Mouse (Mus musculus): ENCODE measurements around the gene A030005K14Rik.
A peak's percentile ranks its signal among the peaks of the same experiment; 100 is the strongest.

Gene A030005K14Rik

DNA sequence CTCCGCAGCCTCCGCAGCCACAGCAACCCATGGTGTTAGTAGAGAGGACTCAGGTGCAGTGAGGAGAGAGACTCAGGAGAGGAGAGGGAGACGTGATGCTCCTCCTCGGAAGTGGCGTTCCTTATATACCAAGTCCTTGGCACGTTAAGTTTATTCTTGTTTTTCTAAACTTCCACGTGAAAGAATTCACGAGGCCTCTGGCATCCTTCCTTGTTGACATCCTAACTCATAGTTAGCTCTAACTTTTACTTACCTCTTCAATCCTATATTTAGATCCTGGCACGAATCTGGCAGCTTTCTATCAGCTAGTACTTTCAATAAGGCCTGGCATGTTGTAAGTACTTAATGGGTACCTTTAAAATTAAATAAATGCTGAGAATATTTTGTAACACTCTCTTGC is at the start of gene A030005K14Rik:
Gene A030005K14Rik, minus strand, starts transcription at position 101 of the 400 bp plus-strand sequence.
- DNase-seq = no peak

GRCm38 (mm10) chr1:83107410-83107978 is 48.3 kb upstream of the A030005K14Rik start:
- no peak for DNase-seq

- no peak for DNase-seq
Measured at GRCm38 (mm10) chr1:83105464-83105863, 46.3 kb upstream of the A030005K14Rik start.

- DNase-seq = no peak
Measured at GRCm38 (mm10) chr1:83101891-83102290, 42.7 kb upstream of the A030005K14Rik start.

DNA sequence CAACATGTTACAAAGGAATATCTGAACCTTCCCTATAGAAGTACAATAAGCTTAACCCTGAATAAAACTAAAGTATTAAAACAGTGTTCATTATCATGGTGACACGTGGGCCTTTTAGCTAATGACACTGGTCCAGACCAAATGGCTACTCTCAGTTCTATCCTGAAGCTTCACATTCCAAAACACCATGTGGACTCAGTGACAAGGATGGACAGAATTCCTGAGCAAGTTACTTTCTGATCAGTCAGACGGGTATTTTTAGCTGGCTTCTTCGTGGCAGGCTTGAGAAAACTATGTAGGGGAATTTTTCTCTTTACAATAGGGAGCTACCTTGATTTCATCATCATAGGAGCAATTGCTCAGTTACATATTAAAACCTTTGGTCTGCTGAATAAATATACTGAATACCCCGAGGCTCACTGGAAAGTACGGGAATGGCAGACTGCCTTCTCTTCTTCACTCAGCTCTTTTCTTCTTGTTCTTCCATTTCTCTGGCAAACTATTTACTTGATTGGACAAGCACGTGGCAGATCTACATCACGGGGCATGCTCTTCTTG is 40.5 kb upstream of the A030005K14Rik start:
- no peak for DNase-seq

GRCm38 (mm10) chr1:83099160-83099559 is 40.0 kb upstream of the A030005K14Rik start:
- DNase-seq = no peak

GRCm38 (mm10) chr1:83096935-83097334 is 37.8 kb upstream of the A030005K14Rik start:
- DNase-seq = no peak

DNA sequence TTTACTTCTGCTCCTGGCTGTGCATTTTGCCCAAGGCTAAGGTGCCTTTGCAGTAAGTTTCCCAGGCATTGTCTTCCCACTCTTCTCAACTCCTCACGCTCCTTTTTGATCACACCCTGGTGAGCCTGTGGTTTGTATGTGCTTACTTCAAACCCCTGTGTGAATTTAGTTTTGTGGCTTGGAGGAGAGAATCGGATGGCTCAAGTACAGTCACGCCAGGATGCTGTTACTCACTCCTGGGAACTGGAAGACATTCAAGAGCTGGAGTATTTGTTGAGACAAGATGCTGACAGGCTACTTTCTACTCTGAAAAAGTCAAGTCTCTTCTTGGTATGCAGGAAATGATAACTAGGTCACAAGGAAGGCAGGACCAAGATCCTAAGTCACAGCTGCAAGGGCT is 32.1 kb upstream of the A030005K14Rik start:
- DNase-seq = no peak

DNA sequence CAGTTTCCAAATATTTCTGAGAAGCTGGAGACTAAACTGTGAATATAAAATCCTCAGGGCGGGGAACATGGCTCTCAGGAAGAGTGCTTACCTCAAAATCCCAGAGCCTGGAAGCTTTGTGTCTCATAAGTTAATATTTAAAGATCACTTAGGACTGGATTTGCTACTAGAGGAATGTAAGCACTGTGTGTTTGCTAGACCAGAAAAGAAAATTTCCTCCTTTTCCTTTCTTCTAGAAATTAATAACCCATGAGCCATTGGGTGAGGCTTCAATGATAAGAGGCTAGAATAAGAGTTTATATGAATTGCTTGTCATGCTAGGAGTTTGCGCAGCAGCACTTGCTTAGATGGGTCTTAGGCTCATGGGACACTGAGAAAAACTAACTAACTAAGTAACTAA is 25.6 kb upstream of the A030005K14Rik start:
- DNase-seq = no peak

DNA sequence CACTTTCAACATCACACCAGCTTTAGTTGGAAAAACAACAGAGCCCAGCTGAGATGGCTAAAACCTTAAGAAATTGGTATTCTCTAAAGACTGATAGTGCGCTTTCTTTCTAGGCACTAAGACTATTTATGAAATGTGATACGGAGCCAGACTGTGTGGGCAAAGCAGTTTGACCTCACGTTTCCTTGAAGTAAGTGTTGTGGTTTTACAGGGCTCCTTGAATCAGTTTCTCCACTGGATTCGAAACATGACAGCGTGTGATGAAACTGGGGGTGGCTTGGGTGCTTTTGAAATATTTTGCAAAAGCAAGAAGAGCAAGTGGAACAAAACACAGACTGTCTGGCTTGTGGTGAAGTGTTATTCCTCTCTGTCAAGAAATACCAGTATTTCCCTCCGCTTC is 17.8 kb upstream of the A030005K14Rik start:
- no peak for DNase-seq

DNA sequence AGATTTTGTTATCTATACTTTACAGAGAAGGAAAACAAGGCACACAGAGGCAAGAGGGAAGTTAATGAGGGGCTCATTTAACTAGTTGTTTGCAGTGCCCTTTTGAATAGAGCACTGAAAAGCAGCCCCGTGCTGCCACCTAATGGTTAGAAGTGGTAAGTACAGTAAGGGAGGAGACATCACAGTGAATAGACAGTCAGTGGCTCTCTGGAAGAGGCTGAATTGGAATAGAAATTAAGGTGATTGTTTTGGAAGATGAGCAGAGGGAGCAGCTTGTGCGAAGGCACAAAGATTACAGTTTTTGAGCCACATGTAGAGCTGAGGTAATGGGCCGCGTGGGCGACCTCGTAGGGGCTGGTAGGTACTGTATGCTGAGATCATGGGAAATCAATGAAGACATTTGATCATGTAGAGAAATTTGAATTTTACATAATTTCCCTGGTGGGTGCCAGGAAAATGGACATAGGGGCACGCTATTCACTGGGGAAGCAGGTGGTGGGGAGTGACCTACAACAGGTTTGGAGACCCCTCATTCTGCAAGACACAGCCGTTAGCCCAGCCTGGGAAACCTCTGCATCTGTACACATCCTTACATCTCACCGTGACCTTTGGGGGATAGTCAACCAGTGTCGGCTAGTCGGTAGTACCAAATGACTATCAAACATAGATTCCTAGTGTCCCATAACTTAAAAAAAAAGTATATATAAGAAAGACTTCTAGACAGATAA is 17.2 kb upstream of the A030005K14Rik start:
- DNase-seq = no peak

DNA sequence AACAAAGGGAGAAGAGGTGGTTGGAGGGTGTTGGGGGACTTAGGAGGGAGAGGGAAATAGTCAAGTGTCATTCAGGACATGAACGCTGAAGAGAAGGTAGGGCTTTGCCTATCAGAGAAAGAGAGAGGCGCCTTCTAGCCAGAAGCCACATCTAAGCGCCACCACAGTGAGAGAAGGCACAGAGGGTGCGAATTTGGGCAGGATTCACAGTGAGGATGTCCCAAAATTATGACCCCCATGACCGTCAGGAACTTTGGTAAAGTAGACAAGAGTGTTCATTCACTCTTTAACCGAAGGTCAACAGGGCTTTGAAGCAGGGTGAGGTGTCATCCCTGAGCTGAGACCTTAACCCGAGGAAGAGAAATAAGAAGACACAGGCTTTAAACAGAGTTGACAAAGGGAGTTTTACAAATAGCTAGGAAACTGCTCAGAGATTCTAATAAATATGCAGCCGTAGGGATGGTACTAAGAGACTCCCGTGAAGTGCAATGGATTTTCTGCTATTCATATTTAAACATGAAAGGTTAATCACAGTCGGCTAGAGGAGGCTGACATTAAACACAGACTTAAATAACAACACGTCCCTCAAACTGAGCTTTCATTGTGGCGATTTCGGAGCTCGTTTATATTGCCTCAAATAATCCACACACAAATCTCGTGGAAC is 16.5 kb upstream of the A030005K14Rik start:
- no peak for DNase-seq

DNA sequence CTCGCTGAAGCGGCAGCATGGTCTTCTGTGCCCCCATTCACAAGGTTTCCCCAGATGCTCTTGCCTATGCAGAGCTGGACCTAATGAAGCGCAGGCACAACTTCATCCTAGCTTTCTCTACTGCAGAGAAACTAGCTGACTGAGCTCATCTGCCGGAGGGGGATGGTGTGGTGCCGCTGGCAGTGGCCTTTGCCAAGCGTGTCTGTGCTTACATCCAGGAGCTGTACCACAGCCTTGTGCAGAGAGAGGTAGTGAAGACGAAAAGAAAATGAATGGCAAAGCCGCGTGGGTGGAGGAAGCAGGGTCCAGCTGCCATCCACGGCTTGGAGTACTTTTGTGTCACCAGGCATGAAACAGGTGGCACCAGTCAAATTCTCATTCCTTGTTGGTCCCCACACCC is 8.0 kb upstream of the A030005K14Rik start:
- no peak for DNase-seq

GRCm38 (mm10) chr1:83066577-83066976 is 7.4 kb upstream of the A030005K14Rik start:
- no peak for DNase-seq

- no peak for DNase-seq
Measured at GRCm38 (mm10) chr1:83064851-83065250, 5.7 kb upstream of the A030005K14Rik start.

DNA sequence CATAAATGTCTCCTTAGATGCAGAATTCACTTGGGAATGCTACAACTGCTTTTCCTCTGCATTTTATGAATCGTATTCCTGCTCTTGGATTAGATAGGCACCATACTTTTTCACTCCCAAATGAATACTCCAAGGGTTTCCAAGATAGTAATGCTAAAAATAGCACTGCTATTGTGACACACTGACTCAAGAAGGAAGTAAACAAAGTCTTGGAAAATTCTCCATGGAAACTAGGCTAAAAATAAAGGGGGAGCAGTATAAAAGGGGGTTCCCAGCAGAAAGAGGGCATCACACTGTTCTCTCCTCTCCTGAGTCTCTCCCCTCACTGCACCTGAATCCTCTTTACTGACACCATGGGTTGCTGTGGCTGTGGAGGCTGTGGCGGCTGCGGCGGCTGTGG is 1.5 kb upstream of the A030005K14Rik start, which contains the start of gene Krtap28-13:
Gene Krtap28-13, plus strand, starts transcription at position 288 of the 400 bp plus-strand sequence.
- no peak for DNase-seq

DNA sequence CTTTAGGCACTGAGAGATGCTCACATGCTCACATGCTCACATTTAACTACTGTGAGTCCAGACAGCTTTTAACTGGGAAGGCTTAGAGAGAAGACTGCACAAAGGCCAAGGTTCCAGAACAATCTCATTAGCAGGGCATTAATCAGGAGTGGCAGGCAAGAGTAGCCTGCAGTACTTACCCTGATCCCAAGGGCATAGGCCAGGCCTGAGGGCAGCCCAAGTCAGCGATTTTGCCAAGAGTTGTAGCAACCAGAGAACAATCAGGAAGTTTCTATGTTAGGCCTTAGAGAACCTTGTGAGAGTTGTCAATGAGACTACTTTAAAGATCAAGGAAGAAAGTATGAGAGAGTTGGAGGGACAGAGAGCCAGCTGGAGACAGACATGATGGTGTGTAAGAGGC is 697 bp downstream of the A030005K14Rik start:
- DNase-seq = no peak

- DNase-seq = no peak
Measured at GRCm38 (mm10) chr1:83044882-83045427, 14.2 kb downstream of the A030005K14Rik start, which contains the start of gene Gm47969. Gm47969 (plus strand) TSS chr1:83044932.

GRCm38 (mm10) chr1:83042380-83042779 is 16.8 kb downstream of the A030005K14Rik start, which contains the start of gene Krtap28-10:
Krtap28-10 (minus strand) TSS chr1:83042480.
- DNase-seq = no peak

- no peak for DNase-seq
Measured at GRCm38 (mm10) chr1:83039080-83039479, 20.1 kb downstream of the A030005K14Rik start.

DNA sequence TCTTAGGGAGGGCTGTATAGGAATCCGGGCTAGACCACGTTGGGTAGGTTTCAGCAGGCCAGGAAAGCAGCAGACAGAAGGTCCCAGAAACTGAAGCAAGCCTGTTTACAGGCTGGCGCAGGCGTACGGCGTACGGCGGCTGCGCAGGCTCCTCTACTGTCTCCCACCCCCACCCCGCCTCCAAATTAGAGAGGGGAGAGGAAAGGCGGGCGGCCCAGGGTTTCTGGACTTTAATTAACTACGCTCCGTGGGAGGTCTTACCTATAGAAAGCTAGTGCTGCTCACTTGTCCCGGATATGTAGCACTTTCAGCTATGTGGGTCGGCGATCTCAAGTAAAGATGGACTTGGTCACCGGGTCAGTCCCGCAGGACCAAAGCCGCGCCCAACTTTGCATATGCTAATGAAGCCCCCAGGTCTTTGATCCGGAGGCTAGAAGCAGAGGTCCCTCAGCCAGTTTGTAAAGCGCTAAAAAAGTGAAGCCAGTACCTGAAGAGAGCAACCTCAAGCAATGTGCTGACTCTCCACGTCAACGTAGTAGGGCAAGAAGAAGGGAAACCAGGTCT is 21.0 kb downstream of the A030005K14Rik start, which contains the start of gene Slc19a3:
Gene Slc19a3, minus strand, starts transcription at position 340 of the 564 bp plus-strand sequence.
- peak; percentile 21 for DNase-seq

GRCm38 (mm10) chr1:83036892-83037667 is 22.1 kb downstream of the A030005K14Rik start:
- no peak for DNase-seq
